Mouse (Mus musculus) heart, embryonic 13.5 days (tissue): ENCODE measurements at regions not wholly inside any gene's neighbourhood (a gene's known extent, or its start where the extent isn't known, plus 50 kb on each side); places are given as distances from the start of the nearest gene placed in this dataset.
A peak's percentile ranks its signal among the peaks of the same experiment; 100 is the strongest.

Source experiments
- ATAC-seq: fragments of 200-750 bp; cut with Nextera tagmentation; 2 replicates; pipeline ENCODE4 v1.8.0; 2017; ENCODE audit warnings: moderate TSS enrichment; ENCODE audit not compliant: insufficient number of reproducible peaks, low FRiP score, low TSS enrichment; ENCODE audit errors: extremely low read depth
- H3K27ac ChIP-seq: fragments of 300-500 bp; sonication (generic); replicated peaks from 2 replicates; pipeline ENCODE4 v1.5.1; 2015; ENCODE audit warnings: moderate library complexity, mild to moderate bottlenecking, inconsistent platforms
- H3K27me3 ChIP-seq: fragments of 300-500 bp; sonication (generic); replicated peaks from 2 replicates; pipeline ENCODE4 v1.6.1; 2015; ENCODE audit warnings: mild to moderate bottlenecking, inconsistent platforms
- H3K36me3 ChIP-seq: fragments of 300-500 bp; sonication (generic); 2 replicates; pipeline ENCODE4 v1.6.1; 2015; ENCODE audit warnings: mild to moderate bottlenecking, inconsistent platforms
- H3K4me1 ChIP-seq: fragments of 300-500 bp; sonication (generic); 2 replicates; pipeline ENCODE4 v1.6.1; 2015; ENCODE audit warnings: inconsistent platforms
- H3K4me2 ChIP-seq: fragments of 300-500 bp; sonication (generic); 2 replicates; pipeline ENCODE4 v1.6.1; 2015; ENCODE audit warnings: inconsistent platforms, mild to moderate bottlenecking, moderate library complexity
- H3K4me3 ChIP-seq: fragments of 300-500 bp; sonication (generic); 2 replicates; pipeline ENCODE4 v1.5.1; 2015; ENCODE audit warnings: moderate library complexity, mild to moderate bottlenecking, inconsistent platforms
- H3K9ac ChIP-seq: fragments of 300-500 bp; sonication (generic); 2 replicates; pipeline ENCODE4 v1.6.1; 2015; ENCODE audit warnings: inconsistent platforms, mild to moderate bottlenecking, moderate library complexity
- H3K9me3 ChIP-seq: fragments of 300-500 bp; sonication (generic); 2 replicates; pipeline ENCODE4 v1.6.1; 2016; ENCODE audit warnings: inconsistent platforms
- WGBS: fragments of 180-500 bp; shearing (Covaris S2); methylation state at CpG from one replicate; pipeline ENCODE4 v1.1.7; 2015; ENCODE audit warnings: mixed read lengths; 5-methylcytosine and 5-hydroxymethylcytosine counted together

GRCm38 (mm10) chr13:101914691-101915541 lies 146.9 kb upstream of the Pik3r1 start:
- WGBS: 12% methylated on average over 5 of the region's 5 CpGs
- Histone ChIP-seq H3K9me3 (no peaks in the 10 kb centered on the region), H3K27ac (peak overlapping the region; percentile 76), H3K36me3 (no peaks in the 10 kb centered on the region), H3K27me3 (no peaks in the 10 kb centered on the region), H3K4me1 (peaks cover 41% of the 10 kb centered on the region), H3K4me3 (no peak overlapping the region), H3K4me2 (no peak overlapping the region), H3K9ac (no peak overlapping the region)
- no peak; the same call in 1 of the 2 replicates for ATAC-seq

GRCm38 (mm10) chr13:101915542-101915941 lies 147.5 kb upstream of the Pik3r1 start:
- 0 out of 2 replicates have a peak overlapping the region, but pooled peaks have one; percentile 4 for H3K9ac ChIP-seq
- peak overlapping the region; percentile 12; the same call in 1 of the 2 replicates for H3K4me2 ChIP-seq
- peak overlapping the region; percentile 76 for H3K27ac ChIP-seq
- ATAC-seq: no peak
- peaks cover 42% of the 10 kb centered on the region for H3K4me1 ChIP-seq
- no peaks in the 10 kb centered on the region for H3K36me3 ChIP-seq
- no peaks in the 10 kb centered on the region for H3K9me3 ChIP-seq
- no peaks in the 10 kb centered on the region for H3K27me3 ChIP-seq
- no peak overlapping the region for H3K4me3 ChIP-seq
- WGBS: 33% methylated on average over 6 of the region's 6 CpGs

- Histone ChIP-seq H3K4me3 (no peak overlapping the region), H3K9me3 (no peaks in the 10 kb centered on the region), H3K36me3 (no peaks in the 10 kb centered on the region), H3K27me3 (no peaks in the 10 kb centered on the region), H3K4me1 (peaks cover 42% of the 10 kb centered on the region), H3K27ac (peak overlapping the region; percentile 76), H3K4me2 (peak overlapping the region; percentile 12; the same call in 1 of the 2 replicates), H3K9ac (0 out of 2 replicates have a peak overlapping the region, but pooled peaks have one; percentile 4)
- no peak for ATAC-seq
- 31% methylated on average over 6 of the region's 6 CpGs for WGBS
Observed at GRCm38 (mm10) chr13:101915948-101916594, 148.1 kb upstream of the Pik3r1 start.

- Histone ChIP-seq H3K9ac (no peak overlapping the region), H3K4me2 (no peak overlapping the region), H3K27me3 (no peaks in the 10 kb centered on the region), H3K36me3 (no peaks in the 10 kb centered on the region), H3K9me3 (no peaks in the 10 kb centered on the region), H3K4me1 (peaks cover 42% of the 10 kb centered on the region), H3K27ac (no peak overlapping the region), H3K4me3 (no peak overlapping the region)
- ATAC-seq: no peak
- 91% methylated on average over 5 of the region's 5 CpGs for WGBS
Observed at GRCm38 (mm10) chr13:101916876-101917275, 148.9 kb upstream of the Pik3r1 start.

- 78% methylated on average over 3 of the region's 3 CpGs for WGBS
- H3K4me1 ChIP-seq: peaks cover 42% of the 10 kb centered on the region
- no peak overlapping the region for H3K4me2 ChIP-seq
- H3K9ac ChIP-seq: no peak overlapping the region
- ATAC-seq: no peak
- no peak overlapping the region for H3K4me3 ChIP-seq
- H3K27ac ChIP-seq: no peak overlapping the region
- no peaks in the 10 kb centered on the region for H3K27me3 ChIP-seq
- no peaks in the 10 kb centered on the region for H3K9me3 ChIP-seq
- H3K36me3 ChIP-seq: no peaks in the 10 kb centered on the region
Observed at GRCm38 (mm10) chr13:101918185-101918584, 150.2 kb upstream of the Pik3r1 start.

GRCm38 (mm10) chr13:101919266-101919665 lies 151.2 kb upstream of the Pik3r1 start:
- no peak for ATAC-seq
- WGBS: 53% methylated on average over 5 of the region's 5 CpGs
- H3K36me3 ChIP-seq: no peaks in the 10 kb centered on the region
- H3K9ac ChIP-seq: no peak overlapping the region
- H3K4me3 ChIP-seq: no peak overlapping the region
- peak overlapping the region; percentile 42; the same call in 1 of the 2 replicates for H3K27ac ChIP-seq
- H3K27me3 ChIP-seq: no peaks in the 10 kb centered on the region
- no peaks in the 10 kb centered on the region for H3K9me3 ChIP-seq
- H3K4me2 ChIP-seq: no peak overlapping the region
- peaks cover 35% of the 10 kb centered on the region for H3K4me1 ChIP-seq

- 61% methylated on average over 3 of the region's 3 CpGs for WGBS
- H3K27me3 ChIP-seq: no peaks in the 10 kb centered on the region
Observed at GRCm38 (mm10) chr13:101920384-101920783, 152.4 kb upstream of the Pik3r1 start.

GRCm38 (mm10) chr13:101924637-101925036 lies 156.6 kb upstream of the Pik3r1 start:
- H3K4me3 ChIP-seq: no peak overlapping the region
- peaks cover 3% of the 10 kb centered on the region; the same call in 1 of the 2 replicates for H3K4me1 ChIP-seq
- H3K36me3 ChIP-seq: no peaks in the 10 kb centered on the region
- no peaks in the 10 kb centered on the region for H3K9me3 ChIP-seq
- H3K9ac ChIP-seq: no peak overlapping the region
- no peak overlapping the region for H3K27ac ChIP-seq
- H3K4me2 ChIP-seq: no peak overlapping the region
- ATAC-seq: no peak
- H3K27me3 ChIP-seq: no peaks in the 10 kb centered on the region
- 95% methylated on average over 2 of the region's 2 CpGs for WGBS

More at GRCm38 (mm10) chr13:101920384-101920783, 152.4 kb upstream of the Pik3r1 start:
- Histone ChIP-seq H3K27ac (no peak overlapping the region), H3K4me1 (peaks cover 24% of the 10 kb centered on the region), H3K36me3 (no peaks in the 10 kb centered on the region), H3K4me3 (no peak overlapping the region), H3K4me2 (no peak overlapping the region), H3K9ac (no peak overlapping the region), H3K9me3 (no peaks in the 10 kb centered on the region)
- ATAC-seq: no peak

- no peak for ATAC-seq
- 89% methylated on average over 4 of the region's 4 CpGs for WGBS
- Histone ChIP-seq H3K27ac (no peak overlapping the region), H3K4me1 (peaks cover 12% of the 10 kb centered on the region; the same call in 1 of the 2 replicates), H3K36me3 (no peaks in the 10 kb centered on the region), H3K4me2 (no peak overlapping the region), H3K27me3 (no peaks in the 10 kb centered on the region), H3K4me3 (no peak overlapping the region), H3K9ac (no peak overlapping the region), H3K9me3 (no peaks in the 10 kb centered on the region)
Observed at GRCm38 (mm10) chr13:101931264-101931663, 163.2 kb upstream of the Pik3r1 start.

GRCm38 (mm10) chr13:101931882-101932281 lies 163.9 kb upstream of the Pik3r1 start:
- H3K36me3 ChIP-seq: no peaks in the 10 kb centered on the region
- peaks cover 12% of the 10 kb centered on the region; the same call in 1 of the 2 replicates for H3K4me1 ChIP-seq
- no peaks in the 10 kb centered on the region for H3K27me3 ChIP-seq
- no peak overlapping the region for H3K27ac ChIP-seq
- no peak overlapping the region for H3K9ac ChIP-seq
- H3K4me2 ChIP-seq: no peak overlapping the region
- H3K4me3 ChIP-seq: no peak overlapping the region
- no peaks in the 10 kb centered on the region for H3K9me3 ChIP-seq
- WGBS: 53% methylated on average over 1 of the region's 1 CpGs
- ATAC-seq: no peak

- H3K9ac ChIP-seq: no peak overlapping the region
- H3K4me1 ChIP-seq: peaks cover 24% of the 10 kb centered on the region
- no peak for ATAC-seq
- no peak overlapping the region for H3K4me2 ChIP-seq
- WGBS: 39% methylated on average over 4 of the region's 4 CpGs
- H3K9me3 ChIP-seq: peaks cover 11% of the 10 kb centered on the region; the same call in 1 of the 2 replicates
- H3K27me3 ChIP-seq: no peaks in the 10 kb centered on the region
- H3K36me3 ChIP-seq: no peaks in the 10 kb centered on the region
- H3K4me3 ChIP-seq: no peak overlapping the region
- no peak overlapping the region for H3K27ac ChIP-seq
Observed at GRCm38 (mm10) chr13:101935843-101936242, 167.8 kb upstream of the Pik3r1 start.
